Mouse (Mus musculus): Measurements from ENCODE around the gene Dmxl2.

The Dmxl2 gene

GRCm38 (mm10) chr9:54490431-54490830 lies 11.0 kb downstream of the Dmxl2 start:
- DNase-seq, result no peak

- no peak for DNase-seq
Observed at GRCm38 (mm10) chr9:54489599-54489998, 11.8 kb downstream of the Dmxl2 start.

GRCm38 (mm10) chr9:54484927-54485326 lies 16.5 kb downstream of the Dmxl2 start:
- no peak for DNase-seq

DNA sequence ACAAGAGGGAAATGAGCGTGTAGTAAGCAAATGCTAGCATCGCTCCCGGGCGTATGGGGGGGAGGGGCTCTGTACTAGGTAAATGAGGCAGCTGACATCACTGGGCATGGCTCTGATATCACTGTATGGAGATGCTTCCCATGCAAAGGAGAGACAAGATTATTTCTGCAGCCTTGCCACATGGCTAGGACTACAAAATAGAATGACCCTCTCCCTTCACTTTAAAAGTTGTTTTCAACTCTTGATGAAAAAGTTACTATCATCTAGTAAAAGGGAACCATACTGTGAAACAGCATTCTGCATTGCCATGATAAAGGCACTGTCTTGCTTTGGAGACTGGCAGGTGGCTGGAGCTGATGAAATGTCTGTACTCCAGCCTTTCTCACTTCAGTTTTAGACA lies 18.2 kb downstream of the Dmxl2 start:
- DNase-seq, result no peak

GRCm38 (mm10) chr9:54482763-54483162 lies 18.7 kb downstream of the Dmxl2 start:
- no peak for DNase-seq

DNA sequence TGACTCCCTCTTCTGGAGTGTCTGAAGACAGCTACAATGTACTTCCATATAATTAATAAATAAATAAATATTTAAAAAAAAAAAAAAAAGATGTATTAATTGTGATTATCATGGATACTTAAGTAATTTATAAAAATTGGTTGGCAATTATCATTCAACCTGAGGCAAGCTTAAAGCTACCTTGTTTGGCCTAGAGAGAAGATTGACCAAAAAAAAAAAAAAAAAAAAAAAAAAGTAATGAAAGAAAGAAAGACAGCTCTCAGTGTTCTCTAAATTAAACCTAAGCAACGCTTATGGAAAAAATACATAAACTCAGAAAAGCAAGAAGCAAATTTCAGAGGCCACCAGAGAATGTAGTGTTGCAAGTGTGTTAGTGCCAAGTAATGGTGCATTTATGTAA lies 22.4 kb downstream of the Dmxl2 start:
- no peak for DNase-seq

- DNase-seq, result no peak
Observed at GRCm38 (mm10) chr9:54478117-54478516, 23.3 kb downstream of the Dmxl2 start.

- no peak for DNase-seq
Observed at GRCm38 (mm10) chr9:54474546-54474945, 26.9 kb downstream of the Dmxl2 start.

- peak in 1 of 2 experiments; percentile 13 for DNase-seq
Observed at GRCm38 (mm10) chr9:54474031-54474430, 27.4 kb downstream of the Dmxl2 start.

- DNase-seq, result no peak
Observed at GRCm38 (mm10) chr9:54472784-54473183, 28.6 kb downstream of the Dmxl2 start.

DNA sequence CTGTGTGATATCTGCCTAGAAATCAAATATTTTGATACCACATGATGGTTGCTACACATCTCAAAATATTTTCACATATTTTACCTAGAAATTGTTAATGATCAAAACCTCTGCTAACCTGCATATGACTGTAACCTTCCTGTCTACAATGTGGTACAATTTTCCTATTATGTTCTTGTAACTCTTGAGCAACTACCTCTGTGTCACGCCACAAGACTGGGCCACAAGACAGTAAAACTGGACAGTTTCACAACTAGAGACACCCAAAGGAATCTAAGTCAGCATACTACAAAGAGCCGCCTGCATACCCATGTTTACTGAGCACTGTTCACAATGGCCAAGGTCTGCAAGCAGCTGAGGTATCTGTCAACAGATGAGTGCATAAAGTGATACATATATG lies 32.1 kb downstream of the Dmxl2 start:
- DNase-seq, result peak in 1 of 2 experiments; percentile 10

DNA sequence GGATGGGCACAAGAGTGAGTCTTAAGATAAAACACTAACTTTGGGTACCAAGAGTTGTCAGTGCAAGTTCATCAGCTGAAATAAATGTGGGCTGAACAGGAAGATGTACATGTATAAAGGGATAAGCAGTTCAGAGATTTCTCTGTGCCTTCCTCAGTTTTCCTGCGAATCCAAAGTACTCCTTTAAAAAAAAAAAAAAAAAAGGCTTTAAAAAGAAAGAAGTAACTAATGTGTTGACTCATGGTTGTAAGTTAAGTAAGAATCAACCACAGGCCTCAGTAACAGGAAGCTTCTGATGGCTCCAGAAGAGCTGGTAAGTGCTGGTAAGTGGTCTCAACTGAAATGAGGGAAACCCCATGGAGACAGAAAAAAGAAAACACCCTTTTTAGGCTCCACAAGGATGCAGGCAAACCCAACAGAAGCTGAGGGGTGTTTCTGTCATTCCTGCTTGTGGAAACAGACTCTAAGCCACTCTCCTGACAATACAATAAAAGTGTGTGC lies 33.9 kb downstream of the Dmxl2 start:
- DNase-seq, result no peak

DNA sequence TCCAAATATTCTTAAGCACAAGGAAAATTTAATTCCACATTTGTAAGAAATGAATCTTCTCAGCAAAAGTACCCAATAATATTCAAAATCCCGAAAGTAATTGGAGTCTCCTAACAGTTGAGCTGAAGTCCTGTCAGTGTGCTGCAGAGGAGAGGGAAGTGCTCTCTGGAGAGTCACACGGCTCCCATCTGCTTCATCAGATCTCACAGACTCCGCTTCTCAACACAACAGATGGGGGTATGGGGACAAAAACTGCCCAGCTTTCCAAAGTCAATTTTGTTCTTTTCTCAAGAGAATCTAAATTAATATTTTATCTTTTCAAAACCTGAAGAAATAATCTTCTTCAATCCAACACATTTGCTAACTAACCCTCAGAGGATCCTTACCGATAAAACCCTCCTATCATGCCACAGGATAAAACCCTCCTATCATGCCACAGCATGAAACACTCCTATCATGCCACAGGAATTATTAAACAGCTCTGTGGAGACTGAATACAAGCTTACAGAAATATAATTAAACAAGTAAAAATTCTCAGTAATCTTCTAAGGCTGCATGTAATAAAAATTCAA lies 37.9 kb downstream of the Dmxl2 start:
- DNase-seq, result no peak

DNA sequence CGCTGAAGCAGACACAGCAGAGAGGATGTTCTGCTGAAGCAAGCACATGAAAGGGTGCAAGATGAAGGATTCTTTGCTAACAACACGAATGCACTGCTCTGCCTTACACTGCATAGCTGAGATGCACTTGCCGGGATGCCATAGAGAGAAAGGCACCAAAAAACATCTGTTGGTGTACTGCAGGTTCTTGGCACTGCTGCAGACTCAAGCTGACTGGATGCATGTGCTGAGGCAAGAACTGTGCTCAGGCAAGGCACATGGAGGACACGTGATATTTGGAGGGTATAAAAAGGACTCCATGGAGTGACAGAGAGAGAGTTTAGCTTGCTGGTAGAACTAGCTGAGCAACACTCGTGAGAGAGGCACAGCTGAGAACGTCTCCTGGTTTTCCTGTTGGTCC lies 62.4 kb downstream of the Dmxl2 start:
- no peak for DNase-seq

GRCm38 (mm10) chr9:54438246-54438645 lies 63.2 kb downstream of the Dmxl2 start:
- peak in 1 of 2 experiments; percentile 29 for DNase-seq

- no peak for DNase-seq
Observed at GRCm38 (mm10) chr9:54416238-54416637, 85.2 kb downstream of the Dmxl2 start.

GRCm38 (mm10) chr9:54356756-54357155 lies 144.7 kb downstream of the Dmxl2 start:
- no peak for DNase-seq

DNA sequence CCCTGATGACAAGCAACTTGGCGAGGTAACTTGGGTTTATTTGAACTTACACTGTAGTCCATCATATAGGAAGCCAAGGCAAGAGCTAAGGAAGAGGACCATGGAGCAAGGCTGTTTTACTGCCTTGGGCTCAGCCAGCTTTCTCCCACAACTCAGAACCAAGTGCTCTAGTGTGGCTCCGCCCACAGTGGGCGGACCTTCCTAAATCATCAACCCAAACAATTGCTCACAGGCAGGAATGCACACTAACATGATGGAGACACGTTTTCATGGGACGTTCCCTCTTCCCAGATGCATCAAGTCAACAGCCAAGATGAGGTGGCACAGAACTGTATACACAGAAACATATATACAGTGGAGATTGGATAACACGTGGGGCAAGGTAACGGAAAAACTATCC lies 159.4 kb downstream of the Dmxl2 start:
- DNase-seq, result no peak

DNA sequence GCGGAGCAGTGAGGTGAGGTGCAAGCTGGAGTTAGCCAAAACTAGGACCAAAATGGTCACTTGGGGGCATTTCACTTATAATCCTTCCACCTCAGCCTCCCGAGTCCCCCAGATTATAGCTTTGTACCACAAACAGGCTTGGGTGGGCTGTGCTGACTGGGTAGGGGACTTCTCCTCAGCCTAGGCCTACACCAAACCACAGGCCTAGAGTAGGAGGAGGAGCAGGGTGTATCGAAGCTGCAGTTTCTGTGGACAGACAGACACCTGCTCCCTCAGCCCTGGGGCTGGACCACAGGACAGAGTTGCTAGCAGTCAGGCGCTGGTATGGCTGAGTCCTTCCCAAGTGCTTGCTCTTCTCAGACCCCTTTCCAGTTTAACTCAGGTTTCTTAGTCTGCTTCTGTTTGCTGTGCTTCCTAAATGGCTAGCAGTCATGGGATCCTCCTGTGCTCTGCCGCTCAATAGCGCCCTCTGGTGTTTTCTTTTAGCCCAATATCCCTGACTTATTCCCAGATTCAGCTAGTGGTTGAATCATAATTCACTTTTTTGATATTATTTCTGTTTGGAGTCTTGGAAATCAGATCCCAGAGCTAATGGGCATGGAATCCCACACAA lies 164.8 kb downstream of the Dmxl2 start:
- peak in 1 of 2 experiments; percentile 23 for DNase-seq

- DNase-seq, result no peak
Observed at GRCm38 (mm10) chr9:54335582-54335981, 165.8 kb downstream of the Dmxl2 start.

DNA sequence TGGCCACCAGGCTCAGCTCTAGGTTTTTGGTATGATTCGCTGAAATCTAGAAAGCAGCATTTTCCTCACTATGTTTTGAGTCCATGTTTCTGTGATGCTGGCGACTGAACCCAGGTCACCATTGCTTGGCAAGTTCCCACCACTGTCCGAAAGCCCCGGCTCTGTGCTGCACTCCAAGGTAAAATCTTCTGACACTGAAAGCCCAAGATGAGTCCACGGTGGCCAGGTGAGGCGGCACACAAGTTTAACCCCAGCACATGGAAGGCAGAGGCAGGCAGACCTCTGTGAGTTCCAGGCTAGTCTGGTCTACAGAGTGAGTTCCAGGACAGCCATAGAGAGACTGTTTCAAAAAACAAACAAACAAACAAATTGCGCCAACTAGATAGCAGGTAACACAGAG lies 172.2 kb downstream of the Dmxl2 start:
- DNase-seq, result no peak

DNA sequence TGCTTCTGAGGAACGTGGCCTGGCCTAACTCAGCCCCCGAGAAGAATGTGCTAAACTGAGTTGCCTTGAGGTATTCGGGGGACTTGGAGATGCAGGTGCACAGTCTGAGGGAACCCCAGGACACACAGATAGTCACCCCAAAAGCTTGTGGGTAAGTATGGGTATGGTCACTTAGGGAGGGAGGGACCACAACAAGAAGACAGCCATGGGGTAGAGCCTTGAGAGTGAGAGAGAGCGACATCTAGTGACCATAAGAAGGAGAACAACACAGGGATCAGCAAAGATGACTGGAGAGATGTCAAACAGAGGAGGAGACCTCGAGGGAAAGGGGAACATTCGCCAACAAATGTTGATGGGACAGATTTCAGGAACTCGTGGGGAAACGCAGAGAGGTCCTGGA lies 178.0 kb downstream of the Dmxl2 start:
- no peak for DNase-seq

GRCm38 (mm10) chr9:54316363-54316762 lies 185.1 kb downstream of the Dmxl2 start:
- no peak for DNase-seq

Measured in lung, postnatal 4 days (tissue).